Mouse (Mus musculus) frontal cortex, postnatal 14 days (tissue): ENCODE data around the gene Acadm.

Source experiments
- DNase-seq, 2 experiments: peaks; one replicate each; pipeline ENCODE4 v3.0.0; 2022; ENCODE audit warnings: low spot score in 2 of 2

The Acadm gene

GRCm38 (mm10) chr3:153902595-153902994, 41.8 kb downstream of the Acadm start:
- DNase-seq: no peak

- no peak for DNase-seq
Measured at GRCm38 (mm10) chr3:153901904-153902303, 42.5 kb downstream of the Acadm start.

DNA sequence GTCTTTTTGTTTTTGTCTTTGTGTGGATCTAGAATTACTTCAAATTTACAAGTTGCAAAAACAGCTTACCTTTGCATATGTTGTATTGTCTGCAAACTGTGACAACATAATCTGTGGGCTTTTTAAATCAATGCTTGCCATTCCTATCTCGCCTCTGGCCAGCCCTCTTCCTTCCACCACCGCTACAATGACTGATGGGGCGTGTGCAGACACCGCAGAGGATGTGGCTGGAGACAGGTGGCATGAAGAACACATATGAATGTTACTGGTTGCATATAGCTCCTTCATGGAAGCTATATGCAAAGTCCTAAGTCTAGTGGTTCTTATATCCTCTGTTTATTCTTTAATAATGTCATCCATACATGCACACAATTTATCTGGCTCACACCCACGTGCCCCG, 47.2 kb downstream of the Acadm start:
- DNase-seq: no peak

DNA sequence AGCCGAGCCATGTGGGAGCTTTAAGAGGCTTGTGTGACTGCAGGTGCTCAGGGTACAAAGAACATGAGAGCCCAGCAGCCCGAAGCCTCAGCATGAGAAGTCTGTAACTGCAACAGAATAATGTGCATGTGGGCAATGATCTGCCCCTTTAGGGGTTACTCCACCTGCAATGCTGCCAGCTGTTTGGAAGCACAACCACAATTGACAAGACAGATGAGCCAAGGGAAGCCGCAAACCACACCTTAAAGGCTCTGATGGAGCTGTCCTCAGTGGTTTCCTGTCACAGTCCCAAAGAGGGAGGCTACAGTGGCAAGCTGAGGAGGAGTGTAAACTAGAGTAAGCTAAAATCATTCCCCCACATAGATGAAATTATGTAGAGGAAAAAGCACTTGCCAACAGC, 49.0 kb downstream of the Acadm start:
- DNase-seq: no peak

DNA sequence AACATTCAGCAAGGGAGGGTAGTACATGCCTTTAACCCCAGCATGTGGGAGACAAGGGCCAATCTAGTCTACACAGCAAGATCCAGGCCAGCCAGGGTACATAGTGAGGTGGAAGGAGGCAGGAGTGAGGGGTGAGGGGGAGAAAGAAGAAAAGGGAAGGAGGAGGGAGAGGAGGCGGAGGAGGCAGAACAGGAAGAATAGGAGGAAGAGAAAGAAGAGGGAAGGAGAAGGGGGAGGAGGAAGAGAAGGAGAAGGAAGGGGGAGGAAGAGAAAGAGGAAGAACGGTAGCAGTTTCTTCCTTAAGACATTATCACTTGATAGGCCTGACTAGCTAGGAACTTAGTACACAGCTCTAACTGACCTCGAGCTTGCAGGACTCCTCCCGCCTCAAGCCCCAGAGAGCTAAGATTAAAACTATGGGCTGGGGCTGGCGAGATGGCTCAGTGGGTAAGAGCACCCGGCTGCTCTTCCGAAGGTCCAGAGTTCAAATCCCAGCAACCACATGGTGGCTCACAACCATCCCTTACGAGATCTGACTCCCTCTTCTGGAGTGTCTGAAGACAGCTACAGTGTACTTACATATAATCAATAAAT, 55.1 kb downstream of the Acadm start:
- no peak for DNase-seq

DNA sequence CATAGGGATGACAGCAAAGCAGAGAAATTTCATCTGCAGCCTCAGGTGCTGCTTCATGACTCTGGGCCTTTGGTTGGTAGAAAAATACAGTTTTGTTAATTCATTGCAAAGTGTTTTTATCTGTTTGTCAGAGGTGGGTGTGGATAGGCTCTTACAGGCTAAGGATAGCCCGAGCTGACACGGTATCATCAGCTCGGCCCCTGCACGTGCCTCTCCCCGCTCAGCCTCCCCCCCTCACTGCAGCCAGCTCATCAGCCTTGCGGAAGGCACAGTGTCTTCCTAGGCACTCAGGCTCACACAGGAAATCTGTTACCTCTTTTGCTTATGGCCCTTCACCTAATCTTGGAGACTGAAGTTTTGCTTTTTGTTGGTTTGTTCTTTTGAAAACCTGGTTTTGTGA, 56.3 kb downstream of the Acadm start:
- DNase-seq: no peak

- no peak for DNase-seq
Measured at GRCm38 (mm10) chr3:153886296-153886695, 58.1 kb downstream of the Acadm start.
